ENCODE assay signal across 8 mouse cellular contexts in the genomic region with DNA sequence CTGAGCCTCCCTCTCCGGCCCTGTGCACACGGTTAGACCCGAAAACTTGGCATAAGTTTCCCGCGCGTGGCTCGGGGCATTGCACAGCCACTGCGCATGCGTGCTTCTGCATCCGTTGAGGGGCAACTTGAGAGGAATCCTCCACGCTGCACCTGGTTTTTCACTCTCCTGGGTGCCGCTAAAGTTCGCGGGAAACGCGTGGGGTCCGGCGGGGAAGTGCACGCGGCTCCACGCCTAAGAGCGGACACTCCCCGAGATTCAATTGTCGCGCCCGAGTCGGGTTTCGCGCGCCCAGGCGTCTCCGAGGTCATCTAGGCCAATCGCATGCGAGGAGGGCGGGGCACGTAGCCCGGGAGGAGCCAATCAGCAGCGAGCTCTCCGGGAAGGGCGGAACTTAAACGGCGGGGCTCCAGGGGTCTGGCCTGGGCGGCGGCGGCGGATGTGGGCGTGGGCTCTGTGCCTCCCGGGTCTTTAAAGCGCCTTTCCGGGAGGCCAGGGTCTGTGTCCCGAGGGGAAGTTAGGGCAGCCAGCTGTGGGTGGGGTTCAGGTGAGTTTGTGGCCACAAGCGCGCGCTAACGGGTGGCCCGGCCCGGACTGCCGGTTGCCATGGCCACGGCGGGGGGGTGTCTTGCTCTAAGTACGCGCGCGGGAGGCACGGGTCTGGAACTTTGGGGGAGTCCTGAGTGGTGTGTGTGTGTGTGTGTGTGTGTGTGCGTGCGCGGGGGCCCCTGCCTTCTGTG. TPM values are rescaled to one million over a fixed set of nuclear protein-coding genes. Genes with fewer than 3 reads are reported as not detected.
DNase-seq lines count a peak whose midpoint lies in the region; ATAC-seq and TF ChIP-seq lines count a peak whose summit lies in the region.

No protein-coding gene starts in this region.

- TF ChIP-seq CTCF in bone marrow macrophage, adult 2 months (IDR thresholded peaks at IDR 0.05; ENCODE audit: low read depth, low read length), result no peak
- TF ChIP-seq CTCF in spleen, adult 2 months (IDR thresholded peaks at IDR 0.05; ENCODE audit: extremely low read depth, insufficient read depth, insufficient read length, insufficient replicate concordance), result no peak

- under 1% methylated on average over 68 of the region's 68 CpGs for WGBS in embryonic facial prominence, embryonic 15.5 days
- 2% methylated on average over 65 of the region's 68 CpGs for WGBS in limb, embryonic 14.5 days
- 0% methylated on average over 68 of the region's 68 CpGs for WGBS in midbrain, embryonic 16.5 days
- under 1% methylated on average over 68 of the region's 68 CpGs for WGBS in spleen, adult 2 months

- H3K9ac ChIP-seq in embryonic facial prominence, embryonic 15.5 days, result peak overlapping the region; percentile 64
- H3K9ac ChIP-seq in limb, embryonic 14.5 days (ENCODE audit: low read depth, low read length, severe bottlenecking), result peak overlapping the region; percentile 70
- peak overlapping the region; percentile 67 for H3K9ac ChIP-seq in midbrain, embryonic 16.5 days (ENCODE audit: low read depth, low read length)

- H3K27ac ChIP-seq in bone marrow macrophage, adult 2 months (ENCODE audit: insufficient read depth, low read depth, low read length), result peak overlapping the region; percentile 66
- H3K27ac ChIP-seq in embryonic facial prominence, embryonic 15.5 days (replicated peaks), result peak overlapping the region; percentile 89
- peak overlapping the region; percentile 85 for H3K27ac ChIP-seq in limb, embryonic 14.5 days (replicated peaks; ENCODE audit: low read depth, low read length)
- no peak overlapping the region for H3K27ac ChIP-seq in midbrain, embryonic 16.5 days (ENCODE audit: low read length)
- peak overlapping the region; percentile 28 for H3K27ac ChIP-seq in spleen, adult 2 months (ENCODE audit: insufficient read depth, low read length)

- H3K27me3 ChIP-seq in embryonic facial prominence, embryonic 15.5 days, result no peaks in the 10 kb centered on the region
- H3K27me3 ChIP-seq in limb, embryonic 14.5 days (ENCODE audit: control insufficient read depth, insufficient read depth, low read length), result no peaks in the 10 kb centered on the region
- no peaks in the 10 kb centered on the region for H3K27me3 ChIP-seq in midbrain, embryonic 16.5 days (ENCODE audit: control insufficient read depth, insufficient read depth, low read depth, low read length)
- H3K27me3 ChIP-seq in spleen, adult 2 months (ENCODE audit: control insufficient read depth, insufficient read depth, low read length), result no peaks in the 10 kb centered on the region

- H3K4me2 ChIP-seq in embryonic facial prominence, embryonic 15.5 days (replicated peaks), result peak overlapping the region; percentile 100
- H3K4me2 ChIP-seq in limb, embryonic 14.5 days (replicated peaks; ENCODE audit: low read depth, low read length, severe bottlenecking), result peak overlapping the region; percentile 99
- H3K4me2 ChIP-seq in midbrain, embryonic 16.5 days (ENCODE audit: low read length), result peak overlapping the region; percentile 92

- peak; percentile 97 for DNase-seq in B cell, adult 2 months
- DNase-seq in heart, adult 9 months (ENCODE audit: low spot score in 2 of 2), result peak; percentile 95 to 96
- peak; percentile 96 for DNase-seq in kidney, adult 9 months
- peak; percentile 97 for DNase-seq in limb, embryonic 14.5 days (ENCODE audit: low spot score)
- peak; percentile 90 to 96 for DNase-seq in spleen, adult 2 months (ENCODE audit: low read depth in 1 of 2, low spot score in 2 of 2)

- ATAC-seq in embryonic facial prominence, embryonic 15.5 days (ENCODE audit: insufficient number of reproducible peaks, low FRiP score, low TSS enrichment, low read depth), result peak; percentile 94
- peak; percentile 95 for ATAC-seq in limb, embryonic 14.5 days (ENCODE audit: low FRiP score, low read depth)
- peak; percentile 96 for ATAC-seq in midbrain, embryonic 16.5 days

- no peak for TF ChIP-seq POLR2A in bone marrow macrophage, adult 2 months (IDR thresholded peaks at IDR 0.05; ENCODE audit: borderline replicate concordance, low read depth, low read length)
- 0 out of 2 replicates have a peak, but pooled peaks have one; percentile 21 for TF ChIP-seq POLR2A in limb, embryonic 14.5 days (IDR thresholded peaks at IDR 0.05; ENCODE audit: borderline replicate concordance, extremely low read depth, insufficient read depth, insufficient read length)
- no peak for TF ChIP-seq POLR2A in spleen, adult 2 months (IDR thresholded peaks at IDR 0.05; ENCODE audit: low read depth, low read length)

- peak overlapping the region; percentile 85 for H3K4me3 ChIP-seq in bone marrow macrophage, adult 2 months (ENCODE audit: insufficient read depth, low read length)
- peak overlapping the region; percentile 77 for H3K4me3 ChIP-seq in embryonic facial prominence, embryonic 15.5 days (replicated peaks)
- H3K4me3 ChIP-seq in limb, embryonic 14.5 days (replicated peaks; ENCODE audit: low read length), result peak overlapping the region; percentile 74
- H3K4me3 ChIP-seq in midbrain, embryonic 16.5 days (ENCODE audit: low read depth, low read length), result peak overlapping the region; percentile 77
- H3K4me3 ChIP-seq in spleen, adult 2 months (ENCODE audit: extremely low read depth, insufficient read depth, insufficient read length), result peak overlapping the region; percentile 81

- H3K4me1 ChIP-seq in bone marrow macrophage, adult 2 months (ENCODE audit: control insufficient read depth, insufficient read depth, low read length), result peaks cover 6% of the 10 kb centered on the region
- peaks cover 59% of the 10 kb centered on the region for H3K4me1 ChIP-seq in embryonic facial prominence, embryonic 15.5 days
- H3K4me1 ChIP-seq in limb, embryonic 14.5 days (ENCODE audit: control insufficient read depth, insufficient read depth, low read length), result peaks cover 23% of the 10 kb centered on the region
- H3K4me1 ChIP-seq in midbrain, embryonic 16.5 days (ENCODE audit: control insufficient read depth, insufficient read depth, low read length), result peaks cover 8% of the 10 kb centered on the region; the same call in 1 of the 2 replicates
- peaks cover 4% of the 10 kb centered on the region; the same call in 1 of the 2 replicates for H3K4me1 ChIP-seq in spleen, adult 2 months (ENCODE audit: control insufficient read depth, insufficient read depth, insufficient read length)

- no peaks in the 10 kb centered on the region for H3K9me3 ChIP-seq in embryonic facial prominence, embryonic 15.5 days (replicated peaks)
- H3K9me3 ChIP-seq in limb, embryonic 14.5 days (ENCODE audit: control insufficient read depth, low read length), result no peaks in the 10 kb centered on the region
- H3K9me3 ChIP-seq in midbrain, embryonic 16.5 days (replicated peaks; ENCODE audit: control insufficient read depth, low read length, poor library complexity, severe bottlenecking), result no peaks in the 10 kb centered on the region

- H3K36me3 ChIP-seq in embryonic facial prominence, embryonic 15.5 days, result peaks cover 11% of the 10 kb centered on the region; the same call in 1 of the 2 replicates
- H3K36me3 ChIP-seq in limb, embryonic 14.5 days (ENCODE audit: control insufficient read depth, insufficient read depth, low read length), result peaks cover 26% of the 10 kb centered on the region
- H3K36me3 ChIP-seq in midbrain, embryonic 16.5 days (ENCODE audit: control insufficient read depth, insufficient read depth, low read length), result no peaks in the 10 kb centered on the region
- no peaks in the 10 kb centered on the region for H3K36me3 ChIP-seq in spleen, adult 2 months (ENCODE audit: control insufficient read depth, insufficient read depth, low read length)

RNA-seq across cellular contexts. Expression of a gene that starts 0.9 kb away (rescaled TPM):
- polyA plus RNA-seq in bone marrow macrophage, adult 2 months (2012; ENCODE audit: insufficient read depth, insufficient read length, missing spikeins), result 23.9 and 29.3 TPM in 2 replicates
- 110 and 113 TPM in 2 replicates for polyA plus RNA-seq in embryonic facial prominence, embryonic 15.5 days (2015; fragmentation: Nextera tagmentation; extraction: Ambion mirVana)
- 105 and 116 TPM in 2 replicates for polyA plus RNA-seq in limb, embryonic 14.5 days (2012; rRNA removed)
- 89.0 and 93.9 TPM in 2 replicates for polyA plus RNA-seq in limb, embryonic 14.5 days (2014; fragmentation: Nextera tagmentation; extraction: Ambion mirVana)
- polyA plus RNA-seq in midbrain, embryonic 16.5 days (2015; fragmentation: Nextera tagmentation; extraction: Ambion mirVana), result 11.6 and 15.6 TPM in 2 replicates
- polyA plus RNA-seq in spleen, adult 2 months (2012; rRNA removed), result 16.5 and 23.9 TPM in 2 replicates

RNA-seq across cellular contexts. Expression of a gene that starts 3.9 kb away (rescaled TPM):
- polyA plus RNA-seq in bone marrow macrophage, adult 2 months (2012; ENCODE audit: insufficient read depth, insufficient read length, missing spikeins), result not detected in 2 replicates
- polyA plus RNA-seq in embryonic facial prominence, embryonic 15.5 days (2015; fragmentation: Nextera tagmentation; extraction: Ambion mirVana), result 0.33 TPM in 1 of 2 replicates, not detected in the other
- polyA plus RNA-seq in limb, embryonic 14.5 days (2012; rRNA removed), result not detected in 2 replicates
- not detected in 2 replicates for polyA plus RNA-seq in limb, embryonic 14.5 days (2014; fragmentation: Nextera tagmentation; extraction: Ambion mirVana)
- polyA plus RNA-seq in midbrain, embryonic 16.5 days (2015; fragmentation: Nextera tagmentation; extraction: Ambion mirVana), result not detected in 2 replicates
- 0.12 TPM in 1 of 2 replicates, not detected in the other for polyA plus RNA-seq in spleen, adult 2 months (2012; rRNA removed)

RNA-seq across cellular contexts. Expression of a gene that starts 11.3 kb away (rescaled TPM):
- polyA plus RNA-seq in bone marrow macrophage, adult 2 months (2012; ENCODE audit: insufficient read depth, insufficient read length, missing spikeins), result 40.4 and 44.1 TPM in 2 replicates
- polyA plus RNA-seq in embryonic facial prominence, embryonic 15.5 days (2015; fragmentation: Nextera tagmentation; extraction: Ambion mirVana), result 89.5 and 92.6 TPM in 2 replicates
- polyA plus RNA-seq in limb, embryonic 14.5 days (2012; rRNA removed), result 41.0 and 44.1 TPM in 2 replicates
- polyA plus RNA-seq in limb, embryonic 14.5 days (2014; fragmentation: Nextera tagmentation; extraction: Ambion mirVana), result 90.1 and 90.3 TPM in 2 replicates
- 10.7 and 12.3 TPM in 2 replicates for polyA plus RNA-seq in midbrain, embryonic 16.5 days (2015; fragmentation: Nextera tagmentation; extraction: Ambion mirVana)
- polyA plus RNA-seq in spleen, adult 2 months (2012; rRNA removed), result 13.4 and 17.3 TPM in 2 replicates

RNA-seq across cellular contexts. Expression of a gene that starts 21.8 kb away (rescaled TPM):
- polyA plus RNA-seq in bone marrow macrophage, adult 2 months (2012; ENCODE audit: insufficient read depth, insufficient read length, missing spikeins), result 13.2 and 17.3 TPM in 2 replicates
- 40.1 and 43.6 TPM in 2 replicates for polyA plus RNA-seq in embryonic facial prominence, embryonic 15.5 days (2015; fragmentation: Nextera tagmentation; extraction: Ambion mirVana)
- 36.4 and 47.3 TPM in 2 replicates for polyA plus RNA-seq in limb, embryonic 14.5 days (2012; rRNA removed)
- 36.0 and 37.0 TPM in 2 replicates for polyA plus RNA-seq in limb, embryonic 14.5 days (2014; fragmentation: Nextera tagmentation; extraction: Ambion mirVana)
- 63.7 and 75.3 TPM in 2 replicates for polyA plus RNA-seq in midbrain, embryonic 16.5 days (2015; fragmentation: Nextera tagmentation; extraction: Ambion mirVana)
- polyA plus RNA-seq in spleen, adult 2 months (2012; rRNA removed), result 37.1 and 46.7 TPM in 2 replicates

RNA-seq across cellular contexts. Expression of a gene that starts 27.4 kb away (rescaled TPM):
- 13.5 and 17.6 TPM in 2 replicates for polyA plus RNA-seq in bone marrow macrophage, adult 2 months (2012; ENCODE audit: insufficient read depth, insufficient read length, missing spikeins)
- 6.7 and 7.4 TPM in 2 replicates for polyA plus RNA-seq in embryonic facial prominence, embryonic 15.5 days (2015; fragmentation: Nextera tagmentation; extraction: Ambion mirVana)
- polyA plus RNA-seq in limb, embryonic 14.5 days (2012; rRNA removed), result 12.5 and 16.5 TPM in 2 replicates
- 8.2 and 8.7 TPM in 2 replicates for polyA plus RNA-seq in limb, embryonic 14.5 days (2014; fragmentation: Nextera tagmentation; extraction: Ambion mirVana)
- 1.3 TPM in 2 replicates for polyA plus RNA-seq in midbrain, embryonic 16.5 days (2015; fragmentation: Nextera tagmentation; extraction: Ambion mirVana)
- 20.5 and 21.6 TPM in 2 replicates for polyA plus RNA-seq in spleen, adult 2 months (2012; rRNA removed)
